Mouse (Mus musculus): ENCODE results near the gene Tspan10.

Gene Tspan10

GRCm38 (mm10) chr11:120454965-120455364 lies 12.5 kb downstream of the Tspan10 start:
- intact Hi-C loops (cut with DNase I): no loop called here

DNA sequence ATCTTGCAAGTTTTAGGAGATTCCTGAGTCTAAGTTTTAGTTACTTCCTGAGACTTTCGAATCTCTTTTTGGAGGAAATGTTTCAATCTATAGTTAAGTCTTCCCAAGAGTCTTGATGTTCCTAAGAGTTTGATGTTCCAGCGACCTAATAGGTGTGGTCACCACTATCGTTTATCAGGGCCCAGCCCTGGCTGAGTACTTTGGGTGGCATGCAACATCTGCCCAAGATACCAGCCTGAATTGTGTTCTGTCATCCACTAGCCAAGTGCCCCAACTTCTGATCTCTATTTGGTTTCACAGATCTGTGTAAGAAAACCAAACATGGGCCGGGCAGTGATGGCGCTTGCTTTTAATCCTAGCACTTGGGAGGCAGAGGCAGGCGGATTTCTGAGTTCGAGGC lies 13.0 kb downstream of the Tspan10 start:
- intact Hi-C loops (cut with DNase I): no loop called here

DNA sequence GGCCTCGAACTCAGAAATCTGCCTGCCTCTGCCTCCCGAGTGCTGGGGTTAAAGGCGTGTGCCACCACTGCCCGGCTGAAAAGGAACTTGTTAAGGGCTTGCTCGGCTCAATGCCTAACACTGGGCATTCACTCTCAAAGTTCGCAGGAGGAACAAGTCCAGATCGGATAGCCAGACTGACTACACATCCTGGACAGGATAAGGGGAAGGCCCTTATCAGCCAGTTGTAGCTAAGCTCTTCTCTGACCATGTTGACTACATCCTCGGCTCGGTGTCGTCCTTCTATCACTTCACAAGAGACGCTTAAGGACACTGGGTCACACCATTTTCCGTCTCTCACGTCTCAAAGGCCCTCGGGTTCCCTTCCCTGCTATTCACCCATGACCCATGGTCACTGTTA lies 14.9 kb downstream of the Tspan10 start:
- intact Hi-C loops (cut with DNase I): no loop called here

DNA sequence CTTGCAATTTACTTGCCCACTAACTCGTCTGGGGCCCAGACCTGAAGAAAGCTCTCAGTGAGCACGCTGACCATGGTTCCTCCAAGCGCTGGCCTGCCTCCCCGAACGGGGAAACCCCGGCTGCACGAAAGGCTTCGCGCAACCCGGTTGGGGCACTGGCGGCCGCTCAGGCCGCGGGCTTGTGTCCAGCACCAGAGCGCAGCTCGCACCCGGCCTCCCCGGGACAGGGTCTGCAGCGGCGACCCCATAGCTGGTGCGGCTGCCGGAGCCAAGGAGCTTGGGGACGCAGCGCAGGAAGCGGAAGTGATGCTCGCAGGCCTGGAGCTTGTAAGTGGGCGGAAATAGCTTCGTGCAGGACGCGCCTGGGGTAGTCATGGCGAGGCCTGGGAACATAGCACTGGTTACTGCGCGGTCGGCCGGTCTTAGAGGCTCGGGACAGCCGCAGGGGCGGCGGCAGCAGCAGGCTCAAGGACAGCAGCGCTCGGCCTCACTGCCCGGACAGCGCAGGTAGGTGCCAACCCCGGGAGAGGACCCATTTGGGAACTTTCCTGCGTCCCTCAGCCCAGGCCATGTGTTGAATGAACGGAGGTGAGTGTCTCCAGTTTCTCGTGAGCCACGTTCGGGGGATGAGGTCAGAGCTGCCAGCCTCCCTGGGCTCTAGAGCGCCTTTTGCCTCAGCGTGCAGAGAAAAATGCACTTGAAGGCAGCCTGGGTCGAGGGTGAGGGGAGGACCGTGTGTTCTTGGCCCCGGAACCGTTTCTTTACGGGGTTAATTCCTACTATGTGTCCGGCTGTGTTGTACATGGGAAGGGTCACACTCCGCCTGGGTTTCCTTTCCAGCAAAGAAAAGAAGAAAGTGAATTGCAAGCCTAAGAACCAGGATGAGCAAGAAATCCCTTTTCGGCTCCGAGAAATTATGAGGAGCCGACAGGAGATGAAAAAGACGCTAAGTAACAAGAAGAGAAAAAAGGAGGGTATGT lies 15.6 kb downstream of the Tspan10 start, which contains the start of the genes Oxld1 and Ccdc137:
Gene Oxld1 (minus strand): TSS at position 297 of the 980 bp plus-strand sequence.
Gene Ccdc137 (plus strand): TSS at position 344 of the 980 bp plus-strand sequence.
- intact Hi-C loops (cut with DNase I): no loop called here

DNA sequence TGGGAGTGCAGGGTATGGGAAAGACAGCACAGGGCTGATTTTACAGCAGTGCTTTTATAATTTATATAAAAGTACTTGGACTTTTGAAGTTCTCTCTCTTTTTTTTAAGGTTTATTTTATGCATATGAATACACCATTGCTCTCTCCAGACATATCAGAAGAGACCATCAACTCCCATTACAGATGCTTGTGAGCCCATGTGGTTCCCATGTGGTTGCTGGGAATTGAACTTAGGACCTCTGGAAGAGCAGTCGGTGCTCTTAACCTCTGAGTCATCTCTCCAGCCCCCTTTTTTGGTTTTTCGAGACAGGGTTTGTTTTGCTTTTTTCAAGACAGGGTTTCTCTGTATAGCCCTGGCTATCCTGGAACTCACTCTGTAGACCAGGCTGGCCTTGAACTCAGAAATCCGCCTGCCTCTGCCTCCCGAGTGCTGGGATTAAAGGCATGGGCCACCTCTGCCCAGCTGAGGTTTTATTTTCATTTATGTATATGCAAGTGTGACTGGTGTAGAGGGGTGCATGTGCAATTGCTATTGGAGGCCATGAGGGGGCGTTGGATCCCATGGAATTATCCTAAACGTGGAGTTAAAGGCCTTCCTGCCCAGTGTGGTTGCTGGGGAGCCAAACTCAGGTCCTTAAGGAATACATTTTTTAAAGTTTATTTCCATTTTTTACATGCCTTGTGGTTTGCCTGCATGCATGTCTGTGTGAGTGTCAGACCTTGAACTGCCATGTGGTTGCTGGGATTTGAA lies 16.6 kb downstream of the Tspan10 start:
- intact Hi-C loops (cut with DNase I): no loop called here

DNA sequence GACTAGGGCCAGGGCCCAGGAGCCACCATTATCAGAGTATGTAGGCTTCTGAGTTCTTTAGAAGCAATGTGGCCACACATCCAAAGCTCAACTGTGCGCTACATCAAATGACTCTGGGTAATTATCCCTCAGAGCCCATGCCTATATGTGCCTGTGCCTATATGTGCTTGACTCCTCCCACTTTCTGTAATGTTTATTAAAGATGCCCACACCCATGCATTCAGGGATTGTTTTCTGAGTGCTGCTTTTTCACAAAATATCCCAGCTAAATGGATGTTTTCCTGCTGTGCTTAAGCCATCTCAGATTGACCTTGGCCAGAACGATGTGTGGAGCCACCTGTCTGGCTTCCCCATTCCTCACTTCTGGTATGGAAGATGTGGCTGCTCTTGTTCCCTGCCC lies 21.1 kb downstream of the Tspan10 start:
- intact Hi-C loops (cut with DNase I): no loop called here

GRCm38 (mm10) chr11:120464365-120464764 lies 21.9 kb downstream of the Tspan10 start:
- intact Hi-C loops (cut with DNase I): no loop called here

GRCm38 (mm10) chr11:120465521-120465920 lies 23.1 kb downstream of the Tspan10 start:
- intact Hi-C loops (cut with DNase I): no loop called here

DNA sequence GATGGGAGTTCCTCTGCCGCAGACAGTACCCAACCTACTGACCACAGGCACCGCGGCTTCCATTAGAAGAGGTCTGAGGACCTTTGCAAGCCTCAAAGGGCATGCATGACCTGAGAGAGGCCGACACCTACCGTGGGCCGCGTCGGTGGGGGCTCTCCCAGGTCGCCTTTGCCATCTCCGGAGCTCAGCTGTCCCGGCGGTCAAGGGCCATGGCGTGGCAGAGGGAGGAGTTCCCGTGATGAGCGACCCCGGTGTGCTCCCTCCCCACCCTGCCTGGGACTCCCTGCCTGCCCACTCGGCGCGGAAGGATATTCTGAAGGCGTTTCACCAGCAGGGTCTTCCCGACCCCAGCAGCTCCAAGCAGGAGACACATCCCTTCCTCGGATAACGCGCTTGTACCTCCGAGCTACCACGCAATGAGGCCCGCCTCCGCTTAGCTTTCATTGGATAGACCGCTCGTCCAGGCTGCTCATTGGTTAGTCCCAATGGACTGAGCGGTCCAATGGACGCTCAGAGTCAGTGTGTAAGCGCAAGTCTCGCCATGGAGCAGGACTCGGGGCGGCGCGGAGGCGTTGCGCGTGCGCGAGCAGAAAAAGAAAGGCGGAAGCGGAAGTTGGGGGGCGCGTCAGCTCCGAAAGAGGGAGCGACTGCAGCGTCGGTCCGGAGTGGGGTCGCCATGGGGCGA lies 24.7 kb downstream of the Tspan10 start, which contains the start of gene Arl16:
Gene Arl16 (minus strand): TSS at position 557 of the 685 bp plus-strand sequence.
- intact Hi-C loops (cut with DNase I): no loop called here

DNA sequence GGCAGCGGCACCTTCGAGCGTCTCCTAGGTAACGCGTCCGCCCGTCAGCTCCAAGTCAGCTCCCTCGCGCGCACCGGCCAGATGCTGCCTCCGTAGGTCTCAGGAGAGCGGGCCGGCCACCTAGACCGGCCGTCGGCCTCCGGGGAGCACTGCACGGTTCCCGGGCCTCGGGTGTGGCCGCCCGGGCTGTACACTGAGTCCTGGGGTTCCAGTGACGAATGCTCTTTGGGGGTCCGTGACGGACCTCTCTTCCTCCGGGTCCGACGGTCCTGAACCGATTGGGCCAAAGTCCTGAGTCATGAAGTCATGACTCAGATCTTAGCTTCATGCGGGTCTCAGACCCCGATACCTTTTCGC lies 25.3 kb downstream of the Tspan10 start:
- intact Hi-C loops (cut with DNase I): no loop called here

DNA sequence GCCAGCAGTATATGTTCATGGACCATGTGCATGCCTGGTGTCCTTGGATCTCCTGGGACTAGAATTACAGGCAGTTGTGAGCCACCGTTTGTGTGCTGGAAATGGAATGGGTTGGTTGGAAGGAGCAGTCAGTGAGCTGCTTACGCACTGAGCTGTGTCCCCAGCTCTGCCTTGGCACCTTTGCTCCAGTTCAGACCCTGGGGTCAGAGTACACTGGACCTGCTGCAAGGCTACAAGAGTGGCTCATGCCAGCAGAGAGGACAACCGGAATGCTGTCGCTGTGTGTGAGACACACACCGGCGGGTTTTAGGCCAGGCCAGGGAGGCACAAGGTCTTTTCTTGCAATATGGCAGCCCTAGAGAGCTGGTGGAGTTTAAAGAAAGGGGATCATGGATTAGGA lies 29.6 kb downstream of the Tspan10 start:
- intact Hi-C loops (cut with DNase I): no loop called here

DNA sequence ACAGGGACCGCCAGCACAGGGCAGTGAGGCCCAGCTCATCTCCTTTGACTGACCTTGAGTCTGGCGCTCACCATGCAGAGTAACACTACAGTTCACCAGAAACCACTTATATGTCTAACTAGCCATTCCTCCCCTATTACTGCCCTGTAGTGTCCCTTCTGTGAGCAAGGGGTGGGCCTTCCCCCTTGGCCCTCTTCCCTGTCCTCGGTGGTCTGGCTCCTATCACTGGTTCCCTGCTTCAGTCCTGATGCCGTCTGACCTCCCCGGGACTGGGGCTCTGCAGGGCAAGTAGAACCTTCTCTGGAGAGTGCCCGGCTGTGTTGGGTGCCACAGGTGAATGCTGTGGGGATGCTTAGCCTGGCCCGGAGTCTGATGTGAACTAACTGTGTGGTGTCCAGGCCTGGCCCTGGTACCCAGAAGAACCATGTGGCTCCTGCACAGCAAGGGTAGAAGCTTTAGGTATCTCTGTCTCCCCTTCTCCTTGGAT lies 41.0 kb downstream of the Tspan10 start:
- intact Hi-C loops (cut with DNase I): no loop called here

- intact Hi-C loops (cut with DNase I): no loop called here
These were observed 42.0 kb downstream of the Tspan10 start, which contains the start of gene Mrpl12 for GRCm38 (mm10) chr11:120484265-120484981. Gene Mrpl12 (plus strand): TSS chr11:120484613.

GRCm38 (mm10) chr11:120485251-120485650 lies 42.8 kb downstream of the Tspan10 start:
- intact Hi-C loops (cut with DNase I): loop anchor here (5.0 kb wide), 1 partner anchor 97 kb away; the partner anchor contains the start of gene Arhgdia

- intact Hi-C loops (cut with DNase I): loop anchor here (2.0 to 5.0 kb wide), 2 partner anchors 20 to 94 kb away; partner anchors contain the start of gene Arhgdia
These were observed 46.1 kb downstream of the Tspan10 start for GRCm38 (mm10) chr11:120488516-120488915.

- intact Hi-C loops (cut with DNase I): loop anchor here (2.0 to 5.0 kb wide), 2 partner anchors 20 to 93 kb away; partner anchors contain the start of gene Arhgdia
These were observed 46.8 kb downstream of the Tspan10 start for GRCm38 (mm10) chr11:120489054-120489761.

DNA sequence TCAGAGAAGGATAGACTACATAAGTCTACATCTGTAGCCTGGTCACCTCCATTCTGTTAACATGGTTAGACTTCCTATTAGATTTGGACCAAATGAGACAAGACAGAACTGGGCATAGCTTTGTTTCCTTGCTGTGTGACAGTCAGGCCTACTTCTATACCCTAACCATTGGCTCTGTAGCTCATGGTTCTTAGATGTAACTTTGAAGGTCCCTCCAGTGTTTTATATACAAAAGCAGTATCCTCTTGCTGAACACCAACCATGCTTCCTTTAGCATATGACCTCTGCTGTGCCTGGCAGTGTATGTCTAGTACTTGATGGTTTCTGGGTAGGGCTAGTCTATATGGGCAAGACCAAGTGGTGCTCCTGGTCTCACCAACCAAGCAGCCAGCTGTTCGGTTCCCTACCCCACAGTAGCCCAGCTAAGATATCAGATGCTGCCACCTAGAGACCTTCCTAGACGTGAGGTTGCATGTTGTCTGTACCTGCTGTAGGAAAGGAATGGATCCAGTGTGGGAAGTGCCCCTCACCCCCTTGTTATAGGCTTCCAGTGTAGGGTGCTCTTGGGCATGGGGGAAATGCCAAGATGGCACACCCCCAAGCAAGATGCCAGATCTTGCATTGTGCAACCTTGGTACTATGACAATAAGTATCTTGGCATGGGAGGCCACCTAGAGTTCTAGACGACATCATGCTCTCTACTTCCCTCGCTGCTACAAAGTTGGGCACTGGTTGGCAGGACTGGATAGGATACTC lies 48.0 kb downstream of the Tspan10 start:
- intact Hi-C loops (cut with DNase I): loop anchor here (10.0 kb wide), 1 partner anchor 294 kb away; the partner anchor contains the start of genes Gps1 and Rfng

GRCm38 (mm10) chr11:120491317-120492023 lies 49.0 kb downstream of the Tspan10 start, which contains the start of gene Slc25a10:
Gene Slc25a10 (plus strand): TSS chr11:120491840.
- intact Hi-C loops (cut with DNase I): loop anchor here (10.0 kb wide), 1 partner anchor 293 kb away; the partner anchor contains the start of genes Gps1 and Rfng
